Mouse (Mus musculus) MEL (cell line): ENCODE results near the gene 4921539E11Rik.

Experiments
- CTCF ChIP-seq, 3 experiments: IDR thresholded peaks in 2 of 3; conservative IDR thresholded peaks in 1 of 3; 2 replicates each; pipeline ENCODE4 v1.5.1; 2011 to 2012; ENCODE audit warnings: low read length in 3 of 3, low read depth in 2 of 3, mild to moderate bottlenecking in 2 of 3, improper control_type of control experiment in 1 of 3, inconsistent platforms in 1 of 3, mixed read lengths in 1 of 3, moderate library complexity in 1 of 3; ENCODE audit not compliant: control insufficient read depth in 1 of 3, insufficient read depth in 1 of 3, poor library complexity in 1 of 3, severe bottlenecking in 1 of 3
- EP300 ChIP-seq, 2 experiments: IDR thresholded peaks; 2 replicates each; pipeline ENCODE4 v1.6.1; 2011; ENCODE audit warnings: improper control_type of control experiment in 2 of 2, low read length in 2 of 2, low read depth in 1 of 2, mild to moderate bottlenecking in 1 of 2
- GATA1 ChIP-seq: IDR thresholded peaks from 2 replicates; pipeline ENCODE4 v1.6.1; 2011; ENCODE audit warnings: low read depth, low read length, improper control_type of control experiment
- HCFC1 ChIP-seq: IDR thresholded peaks from 2 replicates; pipeline ENCODE4 v1.6.1; 2012; ENCODE audit warnings: low read depth, mild to moderate bottlenecking, inconsistent platforms, low read length, improper control_type of control experiment, moderate library complexity
- KAT2A ChIP-seq: conservative IDR thresholded peaks from 2 replicates; pipeline ENCODE4 v1.6.1; 2012; ENCODE audit warnings: low read depth, low read length, improper control_type of control experiment, inconsistent platforms
- POLR2A ChIP-seq, 2 experiments: IDR thresholded peaks; 2 replicates each; pipeline ENCODE4 v1.6.1; 2011 to 2012; ENCODE audit warnings: low read length in 2 of 2, mild to moderate bottlenecking in 2 of 2, control low read depth in 1 of 2, improper control_type of control experiment in 1 of 2, low read depth in 1 of 2, moderate library complexity in 1 of 2; ENCODE audit not compliant: control insufficient read depth in 1 of 2, insufficient read depth in 1 of 2, poor library complexity in 1 of 2
- RAD21 ChIP-seq: IDR thresholded peaks from 2 replicates; pipeline ENCODE4 v1.6.1; 2011; ENCODE audit warnings: mild to moderate bottlenecking, low read depth, low read length, improper control_type of control experiment
- RCOR1 ChIP-seq: IDR thresholded peaks from 2 replicates; pipeline ENCODE4 v1.6.1; 2012; ENCODE audit warnings: low read depth, mild to moderate bottlenecking, inconsistent platforms, low read length, improper control_type of control experiment
- SMC3 ChIP-seq: IDR thresholded peaks from 2 replicates; pipeline ENCODE4 v1.6.1; 2011; ENCODE audit warnings: low read depth, low read length, improper control_type of control experiment
- TCF12 ChIP-seq: IDR thresholded peaks from 2 replicates; pipeline ENCODE4 v1.6.1; 2014; ENCODE audit warnings: low read depth, mild to moderate bottlenecking, inconsistent platforms, low read length, improper control_type of control experiment, moderate library complexity
- UBTF ChIP-seq: IDR thresholded peaks from 2 replicates; pipeline ENCODE4 v1.6.1; 2012; ENCODE audit warnings: low read depth, mild to moderate bottlenecking, inconsistent platforms, low read length, improper control_type of control experiment, moderate library complexity, borderline replicate concordance; ENCODE audit not compliant: insufficient read depth

GRCm38 (mm10) chr4:103247813-103248212 lies 42.9 kb downstream of the 4921539E11Rik start:
- TF ChIP-seq RAD21 (no peak), EP300 (IDR thresholded peaks at IDR 0.05; ENCODE audit: low read depth in 1 of 2, low read length in 2 of 2) (no peak), GATA1 (no peak), RCOR1 (no peak), SMC3 (no peak), CTCF (IDR thresholded peaks at IDR 0.05 in 2 of 3, conservative IDR thresholded peaks at IDR 0.05 in 1 of 3; ENCODE audit: control insufficient read depth in 1 of 3, insufficient read depth in 1 of 3, low read depth in 2 of 3, low read length in 3 of 3, poor library complexity in 1 of 3, severe bottlenecking in 1 of 3) (no peak), POLR2A (IDR thresholded peaks at IDR 0.05; ENCODE audit: control insufficient read depth in 1 of 2, insufficient read depth in 1 of 2, low read depth in 1 of 2, low read length in 2 of 2, poor library complexity in 1 of 2) (no peak), UBTF (no peak), TCF12 (no peak), KAT2A (no peak), HCFC1 (no peak)
